Mouse (Mus musculus) kidney, adult 2 months (tissue): Measurements from ENCODE around the gene Ccdc63. TPM values are rescaled to one million over a fixed set of nuclear protein-coding genes. Genes with fewer than 3 reads are reported as not detected.
A peak's percentile ranks its signal among the peaks of the same experiment; 100 is the strongest.
"Not testable (repeated sequence)": the region's sequence is repeated elsewhere in the genome, so short reads cannot be mapped to it uniquely, and the experiment has no call there.

ENCODE experiments used
- DNase-seq: peaks from one replicate; pipeline ENCODE4 v3.0.0; 2021
- H3K27ac ChIP-seq: fragments of 200-500 bp; 2 replicates; pipeline ENCODE4 v1.5.1; 2012; ENCODE audit warnings: low read depth, low read length, control low read depth, inconsistent platforms; ENCODE audit not compliant: insufficient read depth
- H3K27me3 ChIP-seq: fragments of 200-500 bp; replicated peaks from 2 replicates; pipeline ENCODE4 v1.6.1; 2012; ENCODE audit warnings: mild to moderate bottlenecking, moderate library complexity, low read length, inconsistent platforms; ENCODE audit not compliant: control insufficient read depth, insufficient read depth
- H3K36me3 ChIP-seq: fragments of 200-500 bp; 2 replicates; pipeline ENCODE4 v1.6.1; 2012; ENCODE audit warnings: mild to moderate bottlenecking, moderate library complexity, low read length, inconsistent platforms; ENCODE audit not compliant: control insufficient read depth, insufficient read depth
- H3K4me1 ChIP-seq: fragments of 200-500 bp; 2 replicates; pipeline ENCODE4 v1.6.1; 2011; ENCODE audit warnings: low read length; ENCODE audit not compliant: control insufficient read depth, insufficient read depth
- H3K4me3 ChIP-seq: fragments of 200-500 bp; 2 replicates; pipeline ENCODE4 v1.5.1; 2011; ENCODE audit warnings: mild to moderate bottlenecking, low read depth, low read length, control low read depth; ENCODE audit not compliant: insufficient read depth
- CTCF ChIP-seq: fragments of 200-500 bp; conservative IDR thresholded peaks from 2 replicates; pipeline ENCODE4 v1.5.1; 2011; ENCODE audit warnings: low read depth, mild to moderate bottlenecking, control low read depth, low read length, moderate library complexity, mixed read lengths; ENCODE audit not compliant: insufficient read depth, insufficient read length
- POLR2A ChIP-seq: fragments of 200-500 bp; IDR thresholded peaks from one replicate; pipeline ENCODE4 v1.6.1; 2011; ENCODE audit warnings: low read depth, low read length, control low read depth
- WGBS: fragments of 180-500 bp; shearing (Covaris S2); methylation state at CpG from one replicate; pipeline ENCODE4 v1.1.7; 2018; 5-methylcytosine and 5-hydroxymethylcytosine counted together
- polyA plus RNA-seq: library from polyadenylated mRNA; depleted of rRNA; stranded (reverse); fragments of >200 nt; gene quantifications from 2 replicates; pipeline ENCODE4 v1.2.3, GENCODE M21; 2012

Ccdc63 gene
- polyA plus RNA-seq, 1 experiment, result 0.09 TPM

- Histone ChIP-seq H3K27ac (no peak overlapping the region), H3K36me3 (no peaks in the 10 kb centered on the region), H3K4me3 (no peak overlapping the region), H3K4me1 (0 out of 2 replicates have a peak, but pooled peaks cover 8% of the 10 kb centered on the region), H3K27me3 (no peaks in the 10 kb centered on the region)
- peak; percentile 69 for TF ChIP-seq CTCF
- TF ChIP-seq POLR2A, result no peak
- 62% methylated on average over 8 of the region's 8 CpGs for WGBS
- DNase-seq, result peak; percentile 47
Measured at GRCm38 (mm10) chr5:122142230-122142992, 1.8 kb upstream of the Ccdc63 start.

GRCm38 (mm10) chr5:122139771-122140170 is 852 bp downstream of the Ccdc63 start:
- WGBS, result 83% methylated on average over 2 of the region's 2 CpGs
- not testable (repeated sequence) for H3K27ac ChIP-seq, H3K27me3 ChIP-seq, DNase-seq, H3K36me3 ChIP-seq, H3K4me3 ChIP-seq, H3K4me1 ChIP-seq

DNA sequence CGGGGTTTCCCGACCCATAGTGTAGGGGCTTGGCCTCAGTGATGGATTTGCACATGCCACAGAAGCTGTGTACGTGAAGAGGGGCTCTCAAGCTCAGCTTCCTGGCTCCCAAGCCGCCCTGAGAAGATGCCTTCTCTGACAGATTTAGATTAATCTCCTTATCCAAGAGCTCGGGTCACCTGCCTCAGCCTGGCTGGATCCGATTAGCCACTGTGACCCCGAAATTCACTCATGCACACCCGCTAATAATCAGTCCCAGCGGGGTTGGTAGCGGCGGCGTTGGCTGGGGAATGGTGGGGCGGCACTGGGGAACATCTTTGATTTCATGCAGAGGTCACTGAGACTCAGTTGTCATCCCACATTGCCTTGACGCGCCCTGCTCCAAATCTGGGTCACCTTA is 1.8 kb downstream of the Ccdc63 start:
- Histone ChIP-seq H3K27ac (no peak overlapping the region), H3K4me3 (no peak overlapping the region), H3K36me3 (no peaks in the 10 kb centered on the region), H3K4me1 (no peaks in the 10 kb centered on the region; the same call in 1 of the 2 replicates), H3K27me3 (no peaks in the 10 kb centered on the region)
- no peak for TF ChIP-seq POLR2A
- TF ChIP-seq CTCF, result no peak
- DNase-seq, result no peak
- WGBS, result 78% methylated on average over 15 of the region's 15 CpGs

GRCm38 (mm10) chr5:122136508-122137408 is 3.9 kb downstream of the Ccdc63 start:
- no peaks in the 10 kb centered on the region; the same call in 1 of the 2 replicates for H3K4me1 ChIP-seq
- no peak for DNase-seq
- no peak overlapping the region for H3K27ac ChIP-seq
- 63% methylated on average over 14 of the region's 14 CpGs for WGBS
- no peak overlapping the region for H3K4me3 ChIP-seq
- no peaks in the 10 kb centered on the region for H3K27me3 ChIP-seq
- TF ChIP-seq POLR2A (no peak), CTCF (no peak)
- no peaks in the 10 kb centered on the region for H3K36me3 ChIP-seq

DNA sequence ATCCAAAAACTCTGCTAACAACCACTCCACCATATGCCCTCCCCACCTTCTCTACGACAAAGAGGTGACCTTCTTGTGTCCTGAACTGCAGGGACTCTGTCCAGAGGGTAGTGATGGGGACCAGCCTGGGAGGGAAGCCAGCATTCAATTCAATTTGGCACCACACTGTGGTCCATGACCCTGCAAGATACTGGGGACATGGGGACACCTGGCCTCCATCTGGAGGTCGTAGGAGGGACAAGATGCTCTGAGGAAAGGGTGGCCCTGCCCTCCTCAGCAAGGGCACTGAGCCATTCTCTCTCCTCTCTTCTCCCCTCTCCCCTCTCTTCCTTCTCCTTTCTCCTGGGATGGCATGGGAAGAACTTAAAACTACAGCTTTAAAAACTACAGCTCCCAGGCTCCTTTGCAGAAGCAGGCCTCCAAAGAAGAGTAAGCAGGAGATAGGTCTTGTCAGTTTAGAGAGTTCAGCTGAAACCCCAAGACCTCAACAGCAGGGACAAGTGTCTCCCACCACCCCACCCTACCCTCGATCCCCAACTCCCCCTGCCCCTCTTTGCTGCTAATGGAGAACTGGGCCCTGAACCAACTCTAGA is 5.2 kb downstream of the Ccdc63 start:
- no peak for TF ChIP-seq POLR2A
- TF ChIP-seq CTCF, result no peak
- Histone ChIP-seq H3K27ac (no peak overlapping the region), H3K36me3 (no peaks in the 10 kb centered on the region), H3K27me3 (no peaks in the 10 kb centered on the region), H3K4me1 (no peaks in the 10 kb centered on the region; the same call in 1 of the 2 replicates), H3K4me3 (no peak overlapping the region)
- no peak for DNase-seq
- WGBS, result 89% methylated on average over 3 of the region's 3 CpGs

DNA sequence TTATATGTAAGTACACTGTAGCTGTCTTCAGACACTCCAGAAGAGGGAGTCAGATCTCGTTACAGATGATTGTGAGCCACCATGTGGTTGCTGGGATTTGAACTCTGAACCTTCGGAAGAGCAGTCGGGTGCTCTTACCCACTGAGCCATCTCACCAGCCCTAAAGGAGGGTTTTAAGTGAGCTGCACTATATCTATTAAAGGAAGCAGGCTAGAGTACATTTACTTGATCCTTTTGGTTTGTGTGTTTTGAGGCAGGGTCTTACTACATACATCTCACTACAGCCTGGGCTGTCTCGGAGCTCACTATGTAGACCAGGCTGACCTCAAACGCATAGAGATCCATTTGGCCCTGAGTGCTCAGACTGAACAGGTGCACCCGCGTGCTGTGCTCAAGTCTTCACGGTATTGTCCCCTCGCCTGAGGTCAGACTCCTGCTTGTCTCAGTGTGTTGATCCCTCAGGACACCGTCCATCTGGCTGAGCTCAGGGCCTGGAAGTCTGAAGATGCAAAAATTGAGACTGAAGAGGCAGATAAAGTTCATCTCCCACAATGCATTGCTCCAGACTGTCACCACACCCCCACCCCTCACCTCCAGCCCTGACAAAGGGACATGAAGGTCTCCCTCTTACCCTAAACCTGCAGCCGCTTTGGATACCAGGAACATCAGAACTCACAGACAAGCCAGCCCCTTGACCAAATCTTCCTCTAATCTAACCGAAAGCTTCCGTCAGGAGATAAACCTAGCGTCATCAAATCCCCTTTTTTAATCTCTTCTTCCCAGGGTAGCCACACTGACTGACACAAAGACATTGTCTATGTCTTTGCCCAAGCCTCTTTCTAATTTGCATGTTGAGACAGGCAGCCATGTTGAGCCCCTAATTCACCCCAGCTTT is 6.0 kb downstream of the Ccdc63 start:
- Histone ChIP-seq H3K4me3 (no peak overlapping the region), H3K27ac (no peak overlapping the region), H3K27me3 (no peaks in the 10 kb centered on the region), H3K36me3 (no peaks in the 10 kb centered on the region), H3K4me1 (no peaks in the 10 kb centered on the region; the same call in 1 of the 2 replicates)
- TF ChIP-seq POLR2A, result no peak
- TF ChIP-seq CTCF, result no peak
- WGBS, result 90% methylated on average over 14 of the region's 14 CpGs
- DNase-seq, result no peak
